Mouse (Mus musculus) lung, embryonic 14.5 days (tissue): ENCODE measurements around the gene Hook2. TPM values are rescaled to one million over a fixed set of nuclear protein-coding genes. Genes with fewer than 3 reads are reported as not detected.

Experiments
- ATAC-seq: fragments of 200-750 bp; cut with Nextera tagmentation; 2 replicates; pipeline ENCODE4 v1.8.0; 2017; ENCODE audit warnings: mild to moderate bottlenecking, moderate TSS enrichment, moderate library complexity; ENCODE audit not compliant: insufficient read depth
- DNase-seq: peaks from one replicate; pipeline ENCODE4 v3.0.0-alpha.2; 2015
- H3K27ac ChIP-seq: fragments of 300-500 bp; sonication (generic); 2 replicates; pipeline ENCODE4 v1.5.1; 2014; ENCODE audit warnings: low read depth, mild to moderate bottlenecking, moderate library complexity
- H3K27me3 ChIP-seq: fragments of 300-500 bp; sonication (generic); 2 replicates; pipeline ENCODE4 v1.6.1; 2014; ENCODE audit warnings: low read length, control low read depth; ENCODE audit not compliant: insufficient read depth
- H3K36me3 ChIP-seq: fragments of 300-500 bp; sonication (generic); 2 replicates; pipeline ENCODE4 v1.6.1; 2014; ENCODE audit warnings: control low read depth; ENCODE audit not compliant: insufficient read depth
- H3K4me1 ChIP-seq: fragments of 300-500 bp; sonication (generic); 2 replicates; pipeline ENCODE4 v1.6.1; 2014; ENCODE audit warnings: antibody characterized with exemption, control low read depth; ENCODE audit not compliant: insufficient read depth
- H3K4me2 ChIP-seq: fragments of 300-500 bp; sonication (generic); 2 replicates; pipeline ENCODE4 v1.6.1; 2014; ENCODE audit warnings: mild to moderate bottlenecking
- H3K4me3 ChIP-seq: fragments of 300-500 bp; sonication (generic); 2 replicates; pipeline ENCODE4 v1.5.1; 2014; ENCODE audit warnings: low read depth, low read length
- H3K9ac ChIP-seq: fragments of 300-500 bp; sonication (generic); 2 replicates; pipeline ENCODE4 v1.6.1; 2014
- H3K9me3 ChIP-seq: fragments of 300-500 bp; sonication (generic); 2 replicates; pipeline ENCODE4 v1.6.1; 2016; ENCODE audit warnings: low read depth, low read length, control low read depth
- CTCF ChIP-seq: IDR thresholded peaks from 2 replicates; pipeline ENCODE4 v1.5.1; 2016; ENCODE audit warnings: antibody characterized with exemption, low read depth
- WGBS: fragments of 180-500 bp; shearing (Covaris S2); extraction: QIAGEN DNeasy Blood & Tissue Kit; methylation state at CpG from one replicate; pipeline ENCODE4 v1.1.7; 2014; 5-methylcytosine and 5-hydroxymethylcytosine counted together
- polyA plus RNA-seq: library from polyadenylated mRNA; unstranded; fragments of >200 nt; fragmentation: Nextera tagmentation; extraction: Ambion mirVana; gene quantifications from 2 replicates; pipeline ENCODE4 v1.2.1, GENCODE M21; 2014

The Hook2 gene
- polyA plus RNA-seq, 1 experiment from 2014 or later, result 18.0 TPM

GRCm38 (mm10) chr8:84977435-84978247, 12.8 kb upstream of the Hook2 start:
- no peaks in the 10 kb centered on the region for H3K9me3 ChIP-seq
- H3K4me2 ChIP-seq, result peak overlapping the region; percentile 99
- H3K27ac ChIP-seq, result peak overlapping the region; percentile 89
- H3K27me3 ChIP-seq, result peaks cover 5% of the 10 kb centered on the region
- peak overlapping the region; percentile 64 for H3K9ac ChIP-seq
- H3K4me3 ChIP-seq, result peak overlapping the region; percentile 55
- peaks cover 42% of the 10 kb centered on the region for H3K4me1 ChIP-seq
- TF ChIP-seq CTCF, result no peak
- DNase-seq (peak; percentile 73), ATAC-seq (no peak)
- under 1% methylated on average over 70 of the region's 70 CpGs for WGBS
- H3K36me3 ChIP-seq, result peaks cover 25% of the 10 kb centered on the region

DNA sequence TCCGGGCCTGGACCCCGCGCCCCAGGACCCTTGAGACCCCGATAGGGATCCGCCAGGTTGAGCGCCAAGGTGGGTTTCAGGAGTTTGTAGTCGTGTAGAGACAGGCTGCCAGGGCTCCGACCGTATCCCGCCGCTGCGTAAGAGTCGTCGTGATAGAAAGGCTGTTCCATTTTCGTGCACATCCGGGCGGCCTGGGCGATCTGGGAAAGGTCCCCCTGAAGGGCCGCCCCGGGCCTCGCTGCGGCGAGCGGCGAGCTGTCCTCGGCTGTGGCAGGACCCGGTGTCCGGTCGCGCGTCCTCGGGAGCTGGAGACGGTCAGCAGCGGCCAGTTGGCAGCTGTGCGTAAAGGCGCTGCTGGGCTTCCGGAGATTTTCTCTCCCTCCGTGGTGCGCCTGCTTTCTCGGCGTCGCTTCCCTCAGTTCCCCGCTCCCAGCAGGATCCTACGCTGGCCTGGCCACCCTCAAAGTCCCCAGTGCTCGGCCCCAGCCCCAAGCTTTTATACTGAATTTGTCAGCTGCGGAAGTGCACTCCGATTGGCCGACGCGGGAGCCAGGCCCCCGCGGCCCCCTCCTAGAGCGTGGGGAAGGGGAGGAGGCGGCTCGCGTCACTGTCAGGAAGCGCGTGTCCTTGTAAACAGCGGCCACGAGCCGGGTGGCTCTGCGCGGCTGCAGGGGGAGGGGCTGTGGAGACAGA, 12.0 kb upstream of the Hook2 start, which contains the start of gene Junb:
Gene Junb, minus strand, starts transcription at position 471 of the 693 bp plus-strand sequence.
- peak; percentile 97 for DNase-seq
- peak; percentile 40 for ATAC-seq
- H3K9ac ChIP-seq, result peak within 1 kb of the TSS; percentile 64
- H3K4me3 ChIP-seq, result peak within 1 kb of the TSS; percentile 55
- WGBS, result under 1% methylated on average over 63 of the region's 63 CpGs
- H3K27me3 ChIP-seq, result peaks cover 5% of the 10 kb centered on the region
- H3K9me3 ChIP-seq, result no peaks in the 10 kb centered on the region
- H3K4me2 ChIP-seq, result peak within 1 kb of the TSS; percentile 99
- peak within 1 kb of the TSS; percentile 89 for H3K27ac ChIP-seq
- H3K4me1 ChIP-seq, result peaks cover 42% of the 10 kb centered on the region
- peaks cover 17% of the 10 kb centered on the region for H3K36me3 ChIP-seq
- TF ChIP-seq CTCF, result no peak

DNA sequence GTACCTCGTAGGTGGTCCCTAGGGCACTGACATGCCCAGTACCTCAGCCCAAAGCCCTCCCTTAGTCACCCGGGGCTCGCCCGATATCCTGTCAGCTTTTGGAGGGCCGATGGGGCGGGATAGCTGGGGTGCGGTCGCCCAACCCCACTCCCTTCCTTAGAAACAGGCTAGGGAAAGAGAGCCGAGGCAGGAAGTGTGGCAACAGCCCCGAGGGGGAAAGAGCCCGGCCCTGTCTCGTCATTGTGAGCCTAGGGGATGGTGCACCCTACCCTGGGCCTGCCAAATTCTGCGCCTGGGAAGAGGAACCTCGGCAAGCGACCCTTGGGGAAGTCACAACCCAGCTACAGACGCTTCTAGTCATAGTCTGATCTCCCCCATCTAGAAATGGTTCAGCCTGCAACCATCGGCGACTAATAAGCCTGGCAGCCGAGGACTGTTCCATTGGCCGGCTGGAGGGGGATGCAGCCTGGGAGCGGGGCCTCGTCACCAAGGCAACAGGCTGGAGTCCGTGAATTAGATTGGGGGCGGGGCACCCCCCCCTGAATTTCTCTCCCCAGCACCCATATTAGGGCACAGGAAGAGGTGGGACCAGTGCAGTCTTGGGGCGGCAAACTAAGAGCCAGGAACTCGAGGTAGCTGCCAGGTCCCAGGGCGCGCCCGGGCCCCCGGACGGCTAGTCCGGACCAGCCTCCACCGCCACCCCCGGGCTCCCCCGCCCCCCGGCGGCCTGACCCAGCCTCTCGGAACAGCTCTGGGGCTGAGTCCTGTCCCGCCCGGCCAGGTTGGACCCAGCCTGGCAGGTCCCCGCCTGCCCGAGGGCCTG, 10.6 kb upstream of the Hook2 start:
- 2% methylated on average over 38 of the region's 42 CpGs for WGBS
- peak overlapping the region; percentile 99 for H3K4me2 ChIP-seq
- peak overlapping the region; percentile 37 for H3K4me3 ChIP-seq
- TF ChIP-seq CTCF, result no peak
- H3K9me3 ChIP-seq, result no peaks in the 10 kb centered on the region
- DNase-seq (peak; percentile 95), ATAC-seq (peak; percentile 32)
- peak overlapping the region; percentile 80 for H3K27ac ChIP-seq
- peaks cover 5% of the 10 kb centered on the region for H3K27me3 ChIP-seq
- H3K4me1 ChIP-seq, result peaks cover 52% of the 10 kb centered on the region
- H3K9ac ChIP-seq, result peak overlapping the region; percentile 47
- peaks cover 3% of the 10 kb centered on the region for H3K36me3 ChIP-seq

DNA sequence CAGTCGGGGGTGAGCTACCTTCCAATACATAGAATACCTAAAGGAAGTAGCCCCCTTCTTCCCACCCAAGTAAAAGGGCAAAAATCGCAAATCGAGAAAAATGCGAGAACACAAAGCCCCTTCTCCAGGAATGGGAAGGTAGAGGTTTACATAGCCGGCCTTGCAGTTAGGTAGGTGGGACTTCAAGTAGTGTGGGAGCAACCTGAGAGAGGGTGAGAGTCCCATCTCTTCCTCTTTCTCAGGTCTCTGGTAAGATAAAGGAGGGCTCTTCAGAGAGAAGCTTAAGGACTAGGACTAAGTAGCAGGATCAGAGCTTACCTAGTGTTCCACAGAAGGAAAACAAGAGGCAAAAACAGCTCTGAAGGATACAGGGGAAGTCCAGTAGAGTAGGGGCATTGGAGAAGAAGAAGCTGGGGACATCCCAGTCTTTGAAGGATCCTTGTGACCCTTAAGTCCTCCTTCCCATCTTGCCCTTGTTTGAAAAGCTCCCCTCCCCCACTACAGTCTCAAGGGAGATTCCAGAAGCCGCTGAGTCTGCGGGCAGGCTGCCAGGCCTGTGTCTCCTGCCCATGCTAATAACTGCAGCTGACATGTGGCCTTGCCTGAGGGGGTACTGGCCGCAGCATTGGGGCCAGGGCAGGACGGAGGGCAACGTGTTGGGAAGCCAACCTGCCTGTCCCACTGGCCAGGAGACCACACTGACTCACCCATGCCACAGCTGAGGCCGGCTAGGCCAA, 9.6 kb upstream of the Hook2 start:
- no peak for TF ChIP-seq CTCF
- Histone ChIP-seq H3K9me3 (no peaks in the 10 kb centered on the region), H3K4me2 (peak overlapping the region; percentile 99), H3K4me1 (peaks cover 56% of the 10 kb centered on the region), H3K36me3 (no peaks in the 10 kb centered on the region), H3K4me3 (no peak overlapping the region; the same call in 1 of the 2 replicates), H3K27me3 (peaks cover 5% of the 10 kb centered on the region), H3K27ac (peak overlapping the region; percentile 80), H3K9ac (peak overlapping the region; percentile 47; the same call in 1 of the 2 replicates)
- 25% methylated on average over 11 of the region's 11 CpGs for WGBS
- no peak for ATAC-seq
- DNase-seq, result peak; percentile 93

DNA sequence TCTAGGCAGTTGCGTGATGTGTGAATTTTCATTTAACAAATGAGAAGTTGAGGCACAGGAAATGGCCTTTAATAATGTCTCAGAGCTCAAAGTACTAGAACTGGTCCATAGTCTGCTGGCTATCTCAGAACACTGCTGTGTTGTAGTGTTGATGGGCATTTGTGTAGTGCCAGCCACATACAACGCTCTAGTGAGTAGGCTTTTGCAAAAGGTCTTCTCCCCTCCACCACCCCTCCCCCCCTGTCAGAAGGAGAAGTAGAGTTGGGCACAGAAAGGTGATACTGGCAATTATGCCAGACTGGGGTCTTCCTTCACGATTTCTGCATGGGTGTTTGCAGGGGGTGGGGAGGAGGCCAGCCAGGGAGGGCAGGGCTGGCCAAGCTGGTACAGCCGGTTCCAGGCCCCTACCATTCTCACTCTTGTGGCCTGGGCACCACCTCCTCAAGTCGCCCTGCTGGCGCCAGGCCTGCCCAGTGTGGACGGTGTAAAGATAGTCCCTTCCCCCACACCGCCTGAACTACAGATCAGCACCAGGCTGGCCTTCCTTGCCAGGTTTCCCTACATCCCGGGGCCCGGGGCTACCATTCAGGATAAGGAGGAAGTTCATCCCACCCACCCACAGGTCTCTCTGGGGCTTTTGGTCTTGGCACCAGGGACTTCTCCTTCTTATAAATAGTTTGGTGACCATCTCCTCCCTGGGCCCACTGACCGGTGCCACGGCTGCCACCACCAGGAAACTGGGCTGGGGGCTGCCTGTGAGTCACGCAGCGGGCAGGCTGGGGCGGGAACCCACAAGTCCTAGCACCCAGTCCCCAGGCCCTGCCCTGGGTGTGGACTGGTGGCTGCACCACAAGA, 8.5 kb upstream of the Hook2 start:
- ATAC-seq (no peak), DNase-seq (no peak)
- no peak for TF ChIP-seq CTCF
- no peak overlapping the region for H3K4me3 ChIP-seq
- H3K36me3 ChIP-seq, result no peaks in the 10 kb centered on the region
- peak overlapping the region; percentile 3 for H3K4me2 ChIP-seq
- 73% methylated on average over 15 of the region's 15 CpGs for WGBS
- no peaks in the 10 kb centered on the region for H3K9me3 ChIP-seq
- peaks cover 4% of the 10 kb centered on the region for H3K27me3 ChIP-seq
- peak overlapping the region; percentile 80 for H3K27ac ChIP-seq
- peaks cover 56% of the 10 kb centered on the region for H3K4me1 ChIP-seq
- 0 out of 2 replicates have a peak overlapping the region, but pooled peaks have one; percentile 3 for H3K9ac ChIP-seq
